Mouse (Mus musculus): Measurements from ENCODE around the gene Zdhhc21.

Gene Zdhhc21

DNA sequence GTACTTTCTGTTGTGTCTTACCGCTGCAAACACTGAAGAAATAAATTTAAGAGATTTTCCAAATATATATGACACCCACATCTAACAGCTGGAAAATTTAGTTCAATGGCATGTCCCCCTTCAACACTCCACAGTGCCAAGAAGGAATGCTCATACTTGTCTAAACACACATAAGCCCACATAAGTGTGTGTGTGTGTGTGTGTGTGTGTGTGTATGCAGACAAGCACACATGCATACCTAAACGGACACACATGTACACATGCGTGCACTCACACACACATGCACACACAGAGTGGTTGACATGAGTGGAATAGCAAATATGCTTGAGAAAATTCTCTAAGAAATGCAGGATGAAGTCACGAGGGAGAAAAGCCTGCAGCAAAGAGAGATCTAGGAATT, 12.8 kb upstream of the Zdhhc21 start:
- Histone ChIP-seq H3K4me1 (replicated peaks; ENCODE audit: low read depth, low read length) (peaks cover 4% of the 10 kb centered on the region; the same call in 1 of the 2 replicates), H3K4me3 (replicated peaks; ENCODE audit: low read length) (no peak overlapping the region), H3K27me3 (ENCODE audit: insufficient read depth, low read length) (no peaks in the 10 kb centered on the region), H3K9me3 (ENCODE audit: low read length) (peaks cover 18% of the 10 kb centered on the region), H3K36me3 (ENCODE audit: insufficient read depth, low read length) (no peaks in the 10 kb centered on the region)
- TF ChIP-seq POU5F1 (IDR thresholded peaks at IDR 0.05; ENCODE audit: borderline replicate concordance, low read length): no peak
- TF ChIP-seq NANOG (IDR thresholded peaks at IDR 0.05; ENCODE audit: borderline replicate concordance, low read length): no peak
- no peak for TF ChIP-seq CTCF (conservative IDR thresholded peaks at IDR 0.05; ENCODE audit: low read length)

DNA sequence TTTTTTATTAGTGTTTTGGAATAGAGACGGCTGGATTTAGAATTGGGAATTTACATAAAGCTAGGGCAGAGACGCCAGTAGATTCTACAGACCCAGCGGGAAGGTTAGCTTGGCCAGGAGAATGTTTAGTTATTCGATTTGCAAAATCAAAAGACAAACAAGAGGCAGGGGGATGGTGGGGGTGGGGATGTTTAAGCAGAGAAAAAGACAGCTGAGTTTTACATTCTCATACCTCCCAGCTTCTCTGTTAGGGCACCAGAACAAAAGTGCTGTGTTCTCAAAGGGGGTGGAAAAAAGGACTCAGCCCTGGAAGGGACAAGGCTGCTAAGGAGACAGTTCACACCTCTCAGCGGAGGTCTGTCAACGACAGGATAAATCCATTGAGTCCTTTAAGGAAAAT, 12.4 kb upstream of the Zdhhc21 start:
- H3K9me3 ChIP-seq (ENCODE audit: low read length): peaks cover 18% of the 10 kb centered on the region
- peaks cover 4% of the 10 kb centered on the region; the same call in 1 of the 2 replicates for H3K4me1 ChIP-seq (replicated peaks; ENCODE audit: low read depth, low read length)
- H3K27me3 ChIP-seq (ENCODE audit: insufficient read depth, low read length): no peaks in the 10 kb centered on the region
- H3K4me3 ChIP-seq (replicated peaks; ENCODE audit: low read length): no peak overlapping the region
- no peaks in the 10 kb centered on the region for H3K36me3 ChIP-seq (ENCODE audit: insufficient read depth, low read length)
- TF ChIP-seq CTCF (conservative IDR thresholded peaks at IDR 0.05; ENCODE audit: low read length): no peak

DNA sequence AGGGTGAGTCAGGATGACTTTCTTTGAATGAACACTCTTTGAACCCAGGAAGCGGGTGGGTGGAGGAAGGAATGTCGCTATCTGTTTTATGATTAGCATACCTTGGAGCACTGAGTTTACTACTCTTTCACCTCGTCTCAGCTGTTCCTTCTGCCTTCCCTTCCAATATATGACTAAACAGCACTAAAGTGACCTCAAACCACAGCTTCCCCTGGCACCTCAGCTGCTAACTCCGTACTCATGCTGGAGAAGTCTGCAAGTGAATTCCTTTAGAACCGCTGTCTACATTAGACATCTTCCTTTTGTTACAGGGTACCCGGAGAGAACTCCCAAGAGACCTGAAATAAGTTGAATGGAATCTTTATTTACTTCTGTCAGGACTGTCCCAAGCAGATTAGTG, 11.2 kb upstream of the Zdhhc21 start:
- H3K27me3 ChIP-seq (ENCODE audit: insufficient read depth, low read length): no peaks in the 10 kb centered on the region
- no peak overlapping the region for H3K4me3 ChIP-seq (replicated peaks; ENCODE audit: low read length)
- no peaks in the 10 kb centered on the region for H3K36me3 ChIP-seq (ENCODE audit: insufficient read depth, low read length)
- TF ChIP-seq CTCF (conservative IDR thresholded peaks at IDR 0.05; ENCODE audit: low read length) (no peak), POU5F1 (IDR thresholded peaks at IDR 0.05; ENCODE audit: borderline replicate concordance, low read length) (no peak), NANOG (IDR thresholded peaks at IDR 0.05; ENCODE audit: borderline replicate concordance, low read length) (no peak)
- H3K4me1 ChIP-seq (replicated peaks; ENCODE audit: low read depth, low read length): peaks cover 4% of the 10 kb centered on the region; the same call in 1 of the 2 replicates
- peaks cover 18% of the 10 kb centered on the region for H3K9me3 ChIP-seq (ENCODE audit: low read length)

DNA sequence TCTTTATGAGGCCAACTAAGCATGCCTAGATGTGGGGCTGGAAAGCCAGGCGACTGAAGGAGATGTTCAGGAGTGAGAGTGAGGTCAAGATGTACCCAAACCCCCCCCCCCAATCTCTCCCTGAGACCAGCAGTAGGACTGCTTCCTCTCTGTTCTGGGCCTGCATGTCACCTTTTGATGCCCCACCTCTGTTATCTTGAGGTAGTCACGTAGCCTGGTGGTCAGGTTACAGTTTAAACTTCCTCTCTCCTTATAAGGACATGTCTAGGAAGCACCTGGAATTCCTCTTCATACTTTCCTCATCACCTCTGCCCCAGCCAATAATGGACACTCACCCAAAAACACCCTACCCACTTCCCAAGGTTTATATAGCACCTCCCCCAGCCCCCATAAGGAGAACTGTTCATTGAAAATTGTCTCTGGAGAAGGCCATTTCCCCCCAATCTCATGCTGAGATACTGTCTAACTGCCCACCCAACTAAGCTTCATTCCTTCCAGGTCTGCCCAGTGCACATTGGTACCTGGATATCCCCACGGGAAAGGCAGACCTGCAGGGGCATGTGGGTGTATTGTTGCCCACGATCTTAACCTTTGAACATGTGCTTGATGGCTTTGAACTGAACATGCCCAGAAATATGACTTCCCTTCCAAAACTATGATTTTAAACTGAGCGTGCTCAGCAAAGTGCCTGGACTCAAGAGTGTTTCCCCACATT, 8.1 kb upstream of the Zdhhc21 start:
- H3K36me3 ChIP-seq (ENCODE audit: insufficient read depth, low read length): no peaks in the 10 kb centered on the region
- H3K9me3 ChIP-seq (ENCODE audit: low read length): peaks cover 18% of the 10 kb centered on the region
- no peaks in the 10 kb centered on the region for H3K27me3 ChIP-seq (ENCODE audit: insufficient read depth, low read length)
- no peak for TF ChIP-seq POU5F1 (IDR thresholded peaks at IDR 0.05; ENCODE audit: borderline replicate concordance, low read length)
- TF ChIP-seq CTCF (conservative IDR thresholded peaks at IDR 0.05; ENCODE audit: low read length): no peak
- TF ChIP-seq NANOG (IDR thresholded peaks at IDR 0.05; ENCODE audit: borderline replicate concordance, low read length): no peak
- peaks cover 4% of the 10 kb centered on the region; the same call in 1 of the 2 replicates for H3K4me1 ChIP-seq (replicated peaks; ENCODE audit: low read depth, low read length)
- no peak overlapping the region for H3K4me3 ChIP-seq (replicated peaks; ENCODE audit: low read length)

DNA sequence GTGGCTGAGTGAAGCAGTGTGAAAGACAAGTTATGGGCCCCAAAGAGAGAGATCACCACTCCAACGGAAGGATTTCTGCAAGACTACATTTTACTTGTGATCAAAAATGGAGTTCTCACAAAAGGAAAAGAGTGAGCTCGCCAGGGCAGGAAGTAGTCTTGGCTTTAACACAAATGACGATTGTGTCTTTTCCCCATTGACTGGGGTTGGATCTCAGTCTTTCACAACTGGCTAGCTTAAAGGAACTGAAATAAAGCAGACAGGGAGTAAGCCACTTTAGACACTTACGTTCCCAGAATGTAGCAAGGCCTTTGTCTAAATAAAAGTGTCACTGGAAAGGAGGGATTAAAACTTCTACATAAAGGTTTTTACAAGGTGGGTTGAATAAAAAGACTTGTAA, 7.4 kb upstream of the Zdhhc21 start:
- Histone ChIP-seq H3K27me3 (ENCODE audit: insufficient read depth, low read length) (no peaks in the 10 kb centered on the region), H3K36me3 (ENCODE audit: insufficient read depth, low read length) (no peaks in the 10 kb centered on the region), H3K9me3 (ENCODE audit: low read length) (peaks cover 18% of the 10 kb centered on the region), H3K4me1 (replicated peaks; ENCODE audit: low read depth, low read length) (no peaks in the 10 kb centered on the region), H3K4me3 (replicated peaks; ENCODE audit: low read length) (no peak overlapping the region)
- TF ChIP-seq NANOG (IDR thresholded peaks at IDR 0.05; ENCODE audit: borderline replicate concordance, low read length) (no peak), POU5F1 (IDR thresholded peaks at IDR 0.05; ENCODE audit: borderline replicate concordance, low read length) (no peak)

DNA sequence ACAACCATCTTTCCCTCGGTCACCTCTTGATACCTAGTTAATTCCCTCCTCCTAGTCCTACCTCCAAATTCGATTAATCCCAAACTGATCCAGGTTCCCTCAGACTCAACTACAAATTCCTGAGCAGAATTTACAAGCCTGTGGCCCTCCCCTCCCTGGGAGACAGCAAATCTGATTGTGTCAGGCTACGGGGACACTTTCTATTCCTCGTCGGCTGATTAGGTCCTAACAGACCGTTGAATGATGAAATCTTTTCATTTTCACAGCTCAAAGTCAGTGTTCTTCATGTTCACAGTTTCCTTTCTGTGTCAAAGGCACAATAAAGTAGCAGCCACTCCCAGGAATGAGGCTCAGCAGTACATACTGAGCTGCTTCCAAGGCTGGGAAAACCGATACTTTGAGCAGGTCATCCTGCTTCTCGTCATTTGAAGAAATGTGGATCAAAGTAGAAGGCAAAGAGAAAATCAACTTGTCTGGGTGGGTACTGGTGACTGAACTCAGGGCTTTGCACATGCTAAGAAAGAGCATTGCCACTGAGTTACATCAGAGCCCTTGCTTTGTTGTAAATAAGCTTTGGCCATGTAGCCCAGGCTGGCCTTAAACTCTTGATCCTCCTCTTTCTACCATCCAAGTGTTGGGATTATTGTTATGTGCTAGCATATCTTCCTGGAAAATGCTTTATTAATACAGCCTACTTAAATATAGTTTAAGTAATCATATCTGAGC, 5.4 kb upstream of the Zdhhc21 start:
- H3K36me3 ChIP-seq (ENCODE audit: insufficient read depth, low read length): no peaks in the 10 kb centered on the region
- H3K9me3 ChIP-seq (ENCODE audit: low read length): peaks cover 8% of the 10 kb centered on the region
- H3K27me3 ChIP-seq (ENCODE audit: insufficient read depth, low read length): peaks cover 2% of the 10 kb centered on the region; the same call in 1 of the 2 replicates
- no peaks in the 10 kb centered on the region for H3K4me1 ChIP-seq (replicated peaks; ENCODE audit: low read depth, low read length)
- TF ChIP-seq NANOG (IDR thresholded peaks at IDR 0.05; ENCODE audit: borderline replicate concordance, low read length) (no peak), CTCF (conservative IDR thresholded peaks at IDR 0.05; ENCODE audit: low read length) (no peak), POU5F1 (IDR thresholded peaks at IDR 0.05; ENCODE audit: borderline replicate concordance, low read length) (no peak)
- H3K4me3 ChIP-seq (replicated peaks; ENCODE audit: low read length): no peak overlapping the region

DNA sequence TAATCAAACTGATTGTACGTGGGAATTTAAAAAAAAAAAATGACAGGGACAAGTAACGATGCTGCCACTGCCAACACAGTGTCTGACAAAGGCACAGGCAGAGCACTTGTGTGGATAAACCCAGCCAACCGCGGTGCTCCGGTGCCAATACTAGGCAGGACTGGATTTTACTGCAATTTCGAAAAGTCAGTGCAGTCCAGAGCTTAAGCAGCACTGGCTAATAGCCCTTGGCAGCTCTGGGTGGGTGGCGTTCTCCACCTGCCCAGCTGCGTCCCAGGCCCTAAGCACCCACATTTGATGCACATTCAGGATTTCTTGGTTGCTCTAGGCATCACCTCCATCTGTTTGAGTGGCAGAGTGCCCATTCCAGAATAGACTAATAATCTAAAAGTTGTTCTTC, 3.6 kb upstream of the Zdhhc21 start:
- H3K36me3 ChIP-seq (ENCODE audit: insufficient read depth, low read length): no peaks in the 10 kb centered on the region
- H3K27me3 ChIP-seq (ENCODE audit: insufficient read depth, low read length): peaks cover 2% of the 10 kb centered on the region; the same call in 1 of the 2 replicates
- H3K4me1 ChIP-seq (replicated peaks; ENCODE audit: low read depth, low read length): peaks cover 7% of the 10 kb centered on the region
- TF ChIP-seq CTCF (conservative IDR thresholded peaks at IDR 0.05; ENCODE audit: low read length) (no peak), POU5F1 (IDR thresholded peaks at IDR 0.05; ENCODE audit: borderline replicate concordance, low read length) (no peak), NANOG (IDR thresholded peaks at IDR 0.05; ENCODE audit: borderline replicate concordance, low read length) (no peak)
- no peaks in the 10 kb centered on the region for H3K9me3 ChIP-seq (ENCODE audit: low read length)
- no peak overlapping the region for H3K4me3 ChIP-seq (replicated peaks; ENCODE audit: low read length)

GRCm38 (mm10) chr4:82861451-82861850, 1.7 kb upstream of the Zdhhc21 start:
- Histone ChIP-seq H3K27me3 (ENCODE audit: insufficient read depth, low read length) (peaks cover 2% of the 10 kb centered on the region; the same call in 1 of the 2 replicates), H3K4me1 (replicated peaks; ENCODE audit: low read depth, low read length) (peaks cover 9% of the 10 kb centered on the region), H3K36me3 (ENCODE audit: insufficient read depth, low read length) (no peaks in the 10 kb centered on the region), H3K9me3 (ENCODE audit: low read length) (no peaks in the 10 kb centered on the region), H3K4me3 (replicated peaks; ENCODE audit: low read length) (no peak overlapping the region)
- TF ChIP-seq CTCF (conservative IDR thresholded peaks at IDR 0.05; ENCODE audit: low read length) (no peak), POU5F1 (IDR thresholded peaks at IDR 0.05; ENCODE audit: borderline replicate concordance, low read length) (no peak), NANOG (IDR thresholded peaks at IDR 0.05; ENCODE audit: borderline replicate concordance, low read length) (no peak)
